Comparison of ENCODE assay signal across 7 mouse cellular contexts in genomic region chr5:114443566-114444367, GRCm38 (mm10). TPM values are rescaled to one million over a fixed set of nuclear protein-coding genes. Genes with fewer than 3 reads are reported as not detected.
DNase-seq lines count a peak whose midpoint lies in the region; ATAC-seq lines count a peak whose summit lies in the region.

Mmab (minus strand) TSS chr5:114444060.
Mvk (plus strand) TSS chr5:114444269.

- H3K9me3 ChIP-seq in intestine, embryonic 16.5 days (ENCODE audit: control insufficient read depth, low read length), result no peaks in the 10 kb centered on the region
- H3K9me3 ChIP-seq in midbrain, embryonic 11.5 days (ENCODE audit: control insufficient read depth, low read length), result no peaks in the 10 kb centered on the region

- H3K4me3 ChIP-seq in intestine, embryonic 16.5 days (ENCODE audit: low read length), result peak within 1 kb of the TSS; percentile 93
- peak within 1 kb of the TSS; percentile 80 for H3K4me3 ChIP-seq in midbrain, embryonic 11.5 days (ENCODE audit: low read depth, low read length)

- peak; percentile 99 for ATAC-seq in intestine, embryonic 16.5 days
- ATAC-seq in midbrain, embryonic 11.5 days (ENCODE audit: low FRiP score), result peak; percentile 99

- 1% methylated on average over 43 of the region's 43 CpGs for WGBS in intestine, embryonic 16.5 days
- 3% methylated on average over 43 of the region's 43 CpGs for WGBS in midbrain, embryonic 11.5 days

- peak within 1 kb of the TSS; percentile 67 for H3K27ac ChIP-seq in intestine, embryonic 16.5 days (ENCODE audit: low read length)
- H3K27ac ChIP-seq in midbrain, embryonic 11.5 days (ENCODE audit: low read depth, low read length), result no peak within 1 kb of the TSS

- H3K36me3 ChIP-seq in intestine, embryonic 16.5 days (ENCODE audit: control insufficient read depth, insufficient read depth, low read length), result 0 out of 2 replicates have a peak, but pooled peaks cover 5% of the 10 kb centered on the region
- H3K36me3 ChIP-seq in midbrain, embryonic 11.5 days (ENCODE audit: control insufficient read depth, insufficient read depth, low read length), result no peaks in the 10 kb centered on the region

- peaks cover 15% of the 10 kb centered on the region for H3K4me1 ChIP-seq in intestine, embryonic 16.5 days (ENCODE audit: control insufficient read depth, insufficient read depth, low read length)
- peaks cover 8% of the 10 kb centered on the region for H3K4me1 ChIP-seq in midbrain, embryonic 11.5 days (ENCODE audit: control insufficient read depth, insufficient read depth, low read length)

- no peaks in the 10 kb centered on the region for H3K27me3 ChIP-seq in intestine, embryonic 16.5 days (replicated peaks; ENCODE audit: control insufficient read depth, insufficient read depth, low read length)
- H3K27me3 ChIP-seq in midbrain, embryonic 11.5 days (ENCODE audit: control insufficient read depth, insufficient read depth, low read length), result no peaks in the 10 kb centered on the region

- intact Hi-C loops in left cerebral cortex, postnatal 36 days (cut with DNase I), result no loop called here

- H3K4me2 ChIP-seq in intestine, embryonic 16.5 days (ENCODE audit: low read depth, low read length), result peak within 1 kb of the TSS; percentile 88
- peak within 1 kb of the TSS; percentile 76 for H3K4me2 ChIP-seq in midbrain, embryonic 11.5 days

- peak within 1 kb of the TSS; percentile 89 for H3K9ac ChIP-seq in intestine, embryonic 16.5 days (ENCODE audit: low read depth, low read length)
- H3K9ac ChIP-seq in midbrain, embryonic 11.5 days (ENCODE audit: low read length), result peak within 1 kb of the TSS; percentile 87

- DNase-seq in adrenal gland, adult 8-10 months, result peak; percentile 97
- DNase-seq in embryo, embryonic 9.5 days (ENCODE audit: extremely low spot score), result peak; percentile 99
- DNase-seq in gastrocnemius, postnatal 4 days (ENCODE audit: low spot score in 2 of 2), result peak; percentile 96 to 97
- peak; percentile 98 to 99 for DNase-seq in left cerebral cortex, postnatal 36 days (ENCODE audit: low spot score in 2 of 2)
- peak; percentile 99 for DNase-seq in midbrain, embryonic 11.5 days (ENCODE audit: low spot score, missing footprints)
- peak; percentile 97 for DNase-seq in skeletal muscle tissue, adult 2 months (ENCODE audit: low read depth, low spot score)

RNA-seq across cellular contexts. Expression of gene Mmab, which starts in this region (rescaled TPM):
- total RNA-seq in adrenal gland, adult 8-10 months (2022), result 10 to 100 TPM; 20.0 to 30.0 (median 24.4) TPM
- total RNA-seq in gastrocnemius, postnatal 4 days (2021), result 10 to 100 TPM; 13.6 to 16.0 TPM
- polyA plus RNA-seq in intestine, embryonic 16.5 days (2015; fragmentation: Nextera tagmentation; extraction: Ambion mirVana), result 30.4 and 34.6 TPM in 2 replicates
- total RNA-seq in left cerebral cortex, postnatal 36 days (2021), result 10 to 100 TPM; 19.6 to 22.4 TPM
- 22.3 and 23.7 TPM in 2 replicates for polyA plus RNA-seq in midbrain, embryonic 11.5 days (2014; fragmentation: Nextera tagmentation; extraction: Ambion mirVana)

RNA-seq across cellular contexts. Expression of gene Mvk, which starts in this region (rescaled TPM):
- 10 to 100 TPM; 31.6 to 45.5 (median 37.1) TPM for total RNA-seq in adrenal gland, adult 8-10 months (2022)
- 10 to 100 TPM; 20.8 to 24.2 TPM for total RNA-seq in gastrocnemius, postnatal 4 days (2021)
- polyA plus RNA-seq in intestine, embryonic 16.5 days (2015; fragmentation: Nextera tagmentation; extraction: Ambion mirVana), result 61.0 and 61.7 TPM in 2 replicates
- total RNA-seq in left cerebral cortex, postnatal 36 days (2021), result 10 to 100 TPM; 23.8 to 30.0 TPM
- polyA plus RNA-seq in midbrain, embryonic 11.5 days (2014; fragmentation: Nextera tagmentation; extraction: Ambion mirVana), result 62.5 and 63.3 TPM in 2 replicates
